Mouse (Mus musculus) embryo, embryonic 11 days (tissue): ENCODE results near the gene Lrfn4.
A peak's percentile ranks its signal among the peaks of the same experiment; 100 is the strongest.
"Not testable (repeated sequence)": the region's sequence is repeated elsewhere in the genome, so short reads cannot be mapped to it uniquely, and the experiment has no call there.

ENCODE experiments used
- DNase-seq: peaks from one replicate; pipeline ENCODE4 v3.0.0-alpha.2; 2015

Gene Lrfn4

GRCm38 (mm10) chr19:4610109-4610508, 5.4 kb downstream of the Lrfn4 start:
- DNase-seq: no peak

DNA sequence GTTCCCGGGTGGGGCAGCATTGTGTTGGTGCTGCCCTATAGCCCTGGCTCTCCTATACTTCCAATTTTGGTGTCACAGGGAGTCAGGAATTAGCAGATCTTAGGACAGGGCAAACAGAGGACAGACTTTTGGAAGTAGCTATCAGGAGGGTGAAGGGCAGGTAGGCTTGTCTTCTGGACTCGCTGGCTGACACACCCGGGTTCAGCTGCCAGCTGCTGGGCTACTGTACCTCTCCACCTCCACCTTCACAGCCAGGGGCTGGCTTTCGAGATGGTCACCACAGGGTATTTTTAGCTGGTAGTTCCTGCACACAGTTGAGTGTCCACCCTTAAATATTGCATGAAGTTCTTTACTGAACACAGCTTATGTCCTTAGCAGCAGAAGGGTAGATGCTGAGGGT, 7.0 kb downstream of the Lrfn4 start:
- DNase-seq: no peak

DNA sequence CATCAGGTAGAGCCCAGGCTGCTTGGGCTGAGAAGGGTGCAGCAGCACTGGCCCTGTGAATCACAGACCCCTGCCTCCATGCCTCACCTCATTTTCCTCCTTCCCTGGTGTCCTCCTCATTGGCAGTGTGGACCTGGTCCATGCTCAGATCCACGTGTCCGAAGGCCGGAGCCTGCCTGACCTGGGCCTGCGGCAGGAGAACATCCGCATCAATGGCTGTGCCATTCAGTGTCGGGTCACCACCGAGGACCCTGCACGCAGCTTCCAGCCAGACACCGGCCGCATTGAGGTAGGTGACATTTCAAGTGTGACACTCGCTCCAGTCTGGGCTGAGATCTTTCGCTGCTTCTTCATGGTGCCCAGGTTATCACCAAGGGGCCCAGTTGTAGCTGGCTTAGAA, 8.1 kb downstream of the Lrfn4 start:
- DNase-seq: no peak

DNA sequence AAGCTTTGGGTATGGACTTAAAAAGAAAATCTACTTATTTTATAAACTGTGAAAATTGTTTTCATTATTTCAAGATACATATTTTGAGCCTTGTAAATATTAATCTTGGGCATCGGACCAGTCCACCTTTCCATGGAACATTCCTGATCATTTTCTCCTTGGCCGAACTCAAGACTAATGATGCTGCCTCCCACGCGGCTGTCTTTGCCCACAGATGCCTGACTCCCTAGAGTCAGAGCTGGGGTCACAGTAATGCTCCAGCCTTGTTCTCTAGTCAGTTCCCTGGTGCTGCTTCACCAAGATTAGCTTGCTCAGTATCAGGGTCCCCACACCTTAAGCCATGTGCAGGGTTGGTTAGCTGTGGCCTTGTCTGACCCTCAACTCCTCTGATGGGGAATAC, 9.8 kb downstream of the Lrfn4 start:
- no peak for DNase-seq

GRCm38 (mm10) chr19:4603801-4604723, 11.4 kb downstream of the Lrfn4 start:
- peak; percentile 73 for DNase-seq

GRCm38 (mm10) chr19:4602459-4602858, 13.0 kb downstream of the Lrfn4 start:
- no peak for DNase-seq

- no peak for DNase-seq
These were observed 19.4 kb downstream of the Lrfn4 start for GRCm38 (mm10) chr19:4596071-4596470.

GRCm38 (mm10) chr19:4593792-4594522, 21.5 kb downstream of the Lrfn4 start:
- no peak for DNase-seq

GRCm38 (mm10) chr19:4590025-4590424, 25.4 kb downstream of the Lrfn4 start:
- no peak for DNase-seq

- DNase-seq: no peak
These were observed 26.4 kb downstream of the Lrfn4 start for GRCm38 (mm10) chr19:4589081-4589480.

GRCm38 (mm10) chr19:4588430-4588829, 27.0 kb downstream of the Lrfn4 start:
- DNase-seq: no peak

DNA sequence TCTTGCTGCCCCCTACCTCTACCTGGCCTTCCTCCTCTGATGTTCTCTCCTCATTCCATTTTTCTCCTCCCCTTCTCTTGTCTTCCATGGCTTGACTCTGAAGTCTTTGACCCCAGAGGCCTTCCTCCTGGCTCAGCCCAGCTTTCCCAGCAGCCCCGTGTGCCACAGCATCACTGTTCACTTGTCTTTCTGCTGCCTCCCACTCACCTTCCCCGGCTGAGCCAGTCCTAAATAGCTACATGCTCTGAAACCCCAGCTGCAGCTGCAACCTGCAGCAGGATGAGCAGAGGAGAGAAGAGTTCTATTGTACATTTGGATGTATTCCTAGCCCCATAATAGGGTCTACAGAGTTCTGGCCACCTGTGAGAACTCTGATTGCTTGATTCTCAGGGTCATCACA, 28.0 kb downstream of the Lrfn4 start:
- no peak for DNase-seq

- DNase-seq: not testable (repeated sequence)
These were observed 28.7 kb downstream of the Lrfn4 start for GRCm38 (mm10) chr19:4586783-4587182.

DNA sequence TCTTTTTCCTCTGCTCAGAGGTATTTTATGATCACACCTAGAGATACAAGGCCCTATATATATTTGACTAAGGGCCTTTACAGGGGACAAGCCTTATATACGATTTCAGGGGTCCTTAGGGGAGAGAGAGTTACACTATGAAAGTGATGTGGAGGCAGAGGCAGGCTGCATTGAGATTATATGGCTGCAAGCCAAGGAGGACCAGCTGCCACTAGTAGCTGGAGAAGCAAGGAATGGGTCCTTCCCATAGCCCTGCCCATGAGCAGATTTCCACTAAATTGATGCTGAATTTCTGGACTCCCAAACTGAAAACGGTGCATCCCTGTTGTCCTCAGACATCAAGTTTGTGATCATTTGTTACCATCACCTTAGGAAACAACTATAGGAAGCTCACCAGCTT, 31.6 kb downstream of the Lrfn4 start:
- DNase-seq: no peak

DNA sequence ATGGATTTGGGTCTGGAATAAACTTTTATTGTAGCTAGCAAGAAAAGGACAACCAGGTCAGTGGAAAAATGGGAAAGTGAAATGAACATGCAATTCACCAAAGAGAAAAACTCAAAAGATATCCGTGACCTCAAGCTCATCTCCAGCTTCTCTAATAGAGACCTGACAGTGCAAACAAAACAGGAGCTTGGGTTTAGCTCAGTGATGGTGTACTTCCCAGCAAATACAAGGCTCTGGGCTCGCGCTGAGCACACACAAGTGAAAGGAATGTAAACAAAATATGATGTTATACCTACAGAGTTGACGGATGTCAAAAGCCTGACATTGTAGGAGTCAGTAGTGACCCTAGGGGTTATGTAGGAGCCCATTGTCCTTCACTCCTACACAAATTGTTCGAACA, 36.2 kb downstream of the Lrfn4 start:
- DNase-seq: no peak

DNA sequence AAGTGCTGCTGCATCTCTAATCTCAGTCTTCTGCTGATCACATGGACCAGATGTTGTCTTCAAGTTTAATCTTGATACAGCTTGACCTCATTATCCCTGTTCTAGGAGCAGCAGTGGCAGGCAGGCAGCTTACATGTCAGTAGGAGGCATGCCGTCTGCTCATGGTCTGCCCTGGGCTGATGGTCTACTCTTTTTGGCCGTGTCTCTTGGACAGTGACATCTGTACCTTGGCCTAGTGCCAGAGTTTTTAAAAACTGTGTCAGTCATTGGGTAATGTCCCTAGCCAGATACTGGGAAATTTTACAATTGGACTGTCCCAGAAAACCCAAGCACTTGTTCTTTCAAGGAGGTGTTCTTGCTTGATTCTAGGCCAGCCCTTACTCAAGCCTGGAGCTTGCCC, 36.7 kb downstream of the Lrfn4 start:
- DNase-seq: no peak

- DNase-seq: no peak
These were observed 42.2 kb downstream of the Lrfn4 start for GRCm38 (mm10) chr19:4573241-4573640.

DNA sequence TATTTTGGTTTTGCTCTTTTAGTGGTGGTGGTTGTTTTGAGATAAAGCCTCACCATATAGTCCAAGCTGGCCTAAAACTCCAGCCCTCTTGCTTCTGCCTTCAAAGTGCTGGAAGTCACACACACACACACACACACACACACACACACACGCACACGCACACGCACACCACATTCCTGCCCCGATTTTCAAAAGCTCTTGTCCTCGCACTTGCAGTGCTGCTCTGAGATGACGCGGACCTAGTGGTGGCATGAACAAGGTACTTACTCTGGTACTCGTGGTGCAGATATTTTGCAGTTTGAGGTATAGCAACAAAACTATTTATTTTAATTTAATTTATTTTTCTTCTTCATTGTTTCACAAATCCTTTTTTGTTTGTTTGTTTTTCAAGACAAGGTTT, 43.0 kb downstream of the Lrfn4 start:
- no peak for DNase-seq

DNA sequence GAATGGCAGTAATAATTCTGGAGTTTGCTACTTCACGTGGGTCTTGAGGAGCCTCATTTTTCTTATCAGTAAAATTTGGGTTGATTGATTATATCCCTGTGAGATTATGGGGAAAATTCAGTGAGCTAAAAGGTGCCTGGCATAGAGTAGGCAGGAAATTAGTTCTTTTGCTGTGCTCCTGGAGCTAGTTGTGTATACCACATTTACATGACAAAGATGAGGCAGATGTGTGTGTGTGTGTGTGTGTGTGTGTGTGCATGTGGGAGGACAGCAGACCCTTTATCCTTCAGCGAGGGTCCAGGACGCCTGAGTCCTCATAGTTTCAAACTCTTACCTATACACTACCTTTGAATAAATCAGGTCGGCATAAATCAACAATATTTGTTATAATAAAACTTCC, 43.4 kb downstream of the Lrfn4 start:
- no peak for DNase-seq

- no peak for DNase-seq
These were observed 43.8 kb downstream of the Lrfn4 start for GRCm38 (mm10) chr19:4571658-4572057.

DNA sequence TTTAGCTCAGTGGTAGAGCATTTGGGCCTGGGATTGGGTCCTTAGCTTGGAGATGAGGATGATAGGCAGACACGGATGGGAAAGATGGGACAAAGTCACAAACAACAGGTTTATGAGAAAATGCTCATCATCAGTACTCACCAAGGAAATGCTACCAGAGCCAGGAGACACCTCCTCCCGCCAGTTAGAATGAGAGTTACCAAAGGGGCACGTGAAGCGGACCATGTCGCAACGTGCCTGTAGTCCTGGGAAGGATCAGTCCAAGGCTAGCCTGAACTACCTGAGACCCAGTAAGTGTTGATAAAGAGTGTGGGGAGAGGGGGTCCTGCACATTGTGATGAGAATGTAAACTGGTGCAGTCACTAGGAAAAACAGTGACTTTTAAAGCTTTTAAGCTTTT, 44.7 kb downstream of the Lrfn4 start:
- no peak for DNase-seq

GRCm38 (mm10) chr19:4570237-4570613, 45.2 kb downstream of the Lrfn4 start:
- DNase-seq: no peak

DNA sequence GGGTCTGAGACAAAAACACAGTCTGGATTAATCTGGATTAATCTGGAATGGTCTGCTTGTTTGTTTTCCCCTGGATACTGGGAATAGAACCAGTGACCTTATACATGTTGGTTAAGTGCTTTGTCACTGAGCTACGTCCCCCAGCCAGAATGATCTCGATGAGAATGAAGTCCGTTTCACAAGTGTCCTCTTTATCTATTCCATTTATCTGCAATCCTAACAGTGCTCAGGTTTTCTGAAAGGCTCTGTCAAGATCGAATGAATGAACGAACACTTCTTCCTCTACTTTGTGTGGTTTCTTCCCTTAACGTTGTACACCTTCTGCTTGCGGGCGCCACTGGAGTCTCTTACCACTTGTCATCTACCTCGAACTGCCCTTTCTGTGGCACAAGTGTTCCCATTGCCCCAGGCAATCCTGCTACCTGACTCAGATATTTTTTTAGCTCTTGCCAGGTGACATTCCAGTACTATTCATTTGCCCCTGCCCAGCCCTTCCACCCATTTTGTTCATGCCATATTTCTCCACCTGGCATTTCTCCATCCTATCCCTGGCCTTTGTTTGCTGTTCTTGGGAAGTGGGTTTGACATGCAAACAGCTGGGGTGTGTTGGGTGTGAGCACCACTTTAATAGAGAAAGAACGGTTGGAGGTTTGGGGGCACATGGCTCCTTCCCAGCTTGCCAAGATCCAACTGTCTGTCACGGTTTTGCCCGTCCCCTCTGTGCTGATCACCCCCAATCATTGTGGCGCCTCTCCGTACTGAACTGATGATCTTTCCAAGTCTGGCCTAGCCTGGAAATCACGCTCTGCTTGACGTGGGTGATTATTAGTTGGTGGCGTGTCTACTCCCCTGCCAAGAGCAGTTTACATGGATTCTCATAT, 45.9 kb downstream of the Lrfn4 start:
- no peak for DNase-seq
